Mouse (Mus musculus): ENCODE results near the gene Lrrc8a. TPM values are rescaled to one million over a fixed set of nuclear protein-coding genes. Genes with fewer than 3 reads are reported as not detected.

The Lrrc8a gene
- polyA plus RNA-seq, 2 experiments = 18.8 to 47.2 TPM

- Histone ChIP-seq H3K4me1 (ENCODE audit: control insufficient read depth, insufficient read depth, low read length) (peaks cover 14% of the 10 kb centered on the region), H3K9ac (ENCODE audit: low read depth, low read length, severe bottlenecking) (peak overlapping the region; percentile 89), H3K9me3 (ENCODE audit: control insufficient read depth, low read length) (no peaks in the 10 kb centered on the region), H3K4me2 (replicated peaks; ENCODE audit: low read depth, low read length, severe bottlenecking) (peak overlapping the region; percentile 91), H3K27me3 (ENCODE audit: control insufficient read depth, insufficient read depth, low read length) (no peaks in the 10 kb centered on the region), H3K4me3 (replicated peaks; ENCODE audit: low read length) (peak overlapping the region; percentile 80), H3K27ac (replicated peaks; ENCODE audit: low read depth, low read length) (no peak overlapping the region), H3K36me3 (ENCODE audit: control insufficient read depth, insufficient read depth, low read length) (peaks cover 39% of the 10 kb centered on the region)
- no peak for ATAC-seq (ENCODE audit: low FRiP score, low read depth)
- no peak for TF ChIP-seq POLR2A (IDR thresholded peaks at IDR 0.05; ENCODE audit: borderline replicate concordance, extremely low read depth, insufficient read depth, insufficient read length)
- 68% methylated on average over 3 of the region's 3 CpGs for WGBS
- DNase-seq (ENCODE audit: low spot score) = no peak
Observed at GRCm38 (mm10) chr2:30238906-30239465, 1.5 kb downstream of the Lrrc8a start.

DNA sequence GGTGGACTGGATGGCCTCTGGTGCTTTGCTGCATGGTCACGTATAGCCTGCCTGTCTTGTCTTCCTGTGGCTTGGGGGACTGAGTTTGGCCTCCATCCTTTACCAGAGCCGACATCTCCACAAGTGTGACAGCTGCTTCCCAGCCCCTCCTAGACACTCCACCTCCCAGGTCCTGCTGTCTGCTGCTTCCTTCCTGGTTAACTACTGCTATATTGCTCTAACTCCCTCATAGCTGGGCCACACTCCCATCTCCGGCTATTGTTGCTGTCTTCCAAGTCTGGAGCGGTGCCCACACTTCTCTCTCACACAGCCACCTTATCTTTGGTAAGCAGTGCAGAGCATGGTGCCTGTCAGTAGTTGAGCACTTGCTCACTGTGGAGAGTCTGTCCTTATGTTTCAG, 2.3 kb downstream of the Lrrc8a start:
- H3K4me3 ChIP-seq (replicated peaks; ENCODE audit: low read length) = no peak overlapping the region
- peaks cover 14% of the 10 kb centered on the region for H3K4me1 ChIP-seq (ENCODE audit: control insufficient read depth, insufficient read depth, low read length)
- ATAC-seq (ENCODE audit: low FRiP score, low read depth) = no peak
- peaks cover 42% of the 10 kb centered on the region for H3K36me3 ChIP-seq (ENCODE audit: control insufficient read depth, insufficient read depth, low read length)
- H3K4me2 ChIP-seq (replicated peaks; ENCODE audit: low read depth, low read length, severe bottlenecking) = peak overlapping the region; percentile 91; the same call in 1 of the 2 replicates
- 81% methylated on average over 4 of the region's 4 CpGs for whole genome bisulfite sequencing
- TF ChIP-seq POLR2A (IDR thresholded peaks at IDR 0.05; ENCODE audit: borderline replicate concordance, extremely low read depth, insufficient read depth, insufficient read length) = no peak
- no peaks in the 10 kb centered on the region for H3K27me3 ChIP-seq (ENCODE audit: control insufficient read depth, insufficient read depth, low read length)
- no peak for DNase-seq (ENCODE audit: low spot score)
- peak overlapping the region; percentile 2; the same call in 1 of the 2 replicates for H3K9ac ChIP-seq (ENCODE audit: low read depth, low read length, severe bottlenecking)
- H3K27ac ChIP-seq (replicated peaks; ENCODE audit: low read depth, low read length) = no peak overlapping the region
- H3K9me3 ChIP-seq (ENCODE audit: control insufficient read depth, low read length) = no peaks in the 10 kb centered on the region

- Histone ChIP-seq H3K9me3 (ENCODE audit: control insufficient read depth, low read length) (no peaks in the 10 kb centered on the region), H3K27ac (replicated peaks; ENCODE audit: low read depth, low read length) (no peak within 1 kb of the TSS), H3K27me3 (ENCODE audit: control insufficient read depth, insufficient read depth, low read length) (no peaks in the 10 kb centered on the region), H3K4me2 (replicated peaks; ENCODE audit: low read depth, low read length, severe bottlenecking) (peak within 1 kb of the TSS; percentile 91; the same call in 1 of the 2 replicates), H3K4me1 (ENCODE audit: control insufficient read depth, insufficient read depth, low read length) (peaks cover 14% of the 10 kb centered on the region), H3K9ac (ENCODE audit: low read depth, low read length, severe bottlenecking) (peak within 1 kb of the TSS; percentile 34; the same call in 1 of the 2 replicates), H3K4me3 (replicated peaks; ENCODE audit: low read length) (no peak within 1 kb of the TSS), H3K36me3 (ENCODE audit: control insufficient read depth, insufficient read depth, low read length) (peaks cover 46% of the 10 kb centered on the region)
- DNase-seq (ENCODE audit: low spot score) (no peak), ATAC-seq (ENCODE audit: low FRiP score, low read depth) (no peak)
- 84% methylated on average over 2 of the region's 2 CpGs for whole genome bisulfite sequencing
- TF ChIP-seq POLR2A (IDR thresholded peaks at IDR 0.05; ENCODE audit: borderline replicate concordance, extremely low read depth, insufficient read depth, insufficient read length) = no peak
Observed at GRCm38 (mm10) chr2:30240267-30240666, 2.8 kb downstream of the Lrrc8a start, which contains the start of gene Gm28035. TSS of gene Gm28035 (plus strand) at chr2:30240567.

DNA sequence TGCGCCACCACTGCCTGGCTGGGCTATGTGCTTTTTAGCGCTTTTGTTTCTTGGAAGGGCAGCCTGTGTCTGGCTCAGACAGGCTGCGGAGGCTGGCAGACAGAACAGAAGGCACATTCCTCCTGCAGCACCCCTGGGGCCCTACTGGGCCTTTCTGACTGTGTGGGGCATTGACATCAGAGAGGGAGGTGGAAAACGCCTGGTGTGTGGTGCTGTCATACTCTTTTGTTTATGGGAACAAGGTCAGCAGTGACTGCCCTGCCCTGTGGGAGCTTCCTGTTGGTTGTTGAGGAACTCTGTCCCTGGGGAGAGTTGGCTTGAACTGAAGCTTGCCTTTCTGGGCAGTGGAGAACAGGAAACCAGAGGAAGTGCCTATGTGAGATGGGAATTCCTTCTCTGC, 5.0 kb downstream of the Lrrc8a start:
- TF ChIP-seq POLR2A (IDR thresholded peaks at IDR 0.05; ENCODE audit: borderline replicate concordance, extremely low read depth, insufficient read depth, insufficient read length) = no peak
- no peak overlapping the region for H3K4me2 ChIP-seq (replicated peaks; ENCODE audit: low read depth, low read length, severe bottlenecking)
- ATAC-seq (ENCODE audit: low FRiP score, low read depth) (no peak), DNase-seq (ENCODE audit: low spot score) (peak; percentile 36)
- H3K4me3 ChIP-seq (replicated peaks; ENCODE audit: low read length) = no peak overlapping the region
- no peaks in the 10 kb centered on the region for H3K27me3 ChIP-seq (ENCODE audit: control insufficient read depth, insufficient read depth, low read length)
- peaks cover 14% of the 10 kb centered on the region for H3K4me1 ChIP-seq (ENCODE audit: control insufficient read depth, insufficient read depth, low read length)
- WGBS = 36% methylated on average over 4 of the region's 4 CpGs
- no peak overlapping the region for H3K9ac ChIP-seq (ENCODE audit: low read depth, low read length, severe bottlenecking)
- peaks cover 52% of the 10 kb centered on the region for H3K36me3 ChIP-seq (ENCODE audit: control insufficient read depth, insufficient read depth, low read length)
- no peak overlapping the region for H3K27ac ChIP-seq (replicated peaks; ENCODE audit: low read depth, low read length)
- H3K9me3 ChIP-seq (ENCODE audit: control insufficient read depth, low read length) = no peaks in the 10 kb centered on the region

- DNase-seq (ENCODE audit: low spot score) (no peak), ATAC-seq (ENCODE audit: low FRiP score, low read depth) (no peak)
- Histone ChIP-seq H3K27ac (replicated peaks; ENCODE audit: low read depth, low read length) (no peak overlapping the region), H3K4me2 (replicated peaks; ENCODE audit: low read depth, low read length, severe bottlenecking) (no peak overlapping the region), H3K9me3 (ENCODE audit: control insufficient read depth, low read length) (no peaks in the 10 kb centered on the region), H3K4me1 (ENCODE audit: control insufficient read depth, insufficient read depth, low read length) (peaks cover 12% of the 10 kb centered on the region), H3K4me3 (replicated peaks; ENCODE audit: low read length) (no peak overlapping the region), H3K9ac (ENCODE audit: low read depth, low read length, severe bottlenecking) (no peak overlapping the region), H3K36me3 (ENCODE audit: control insufficient read depth, insufficient read depth, low read length) (peaks cover 57% of the 10 kb centered on the region), H3K27me3 (ENCODE audit: control insufficient read depth, insufficient read depth, low read length) (no peaks in the 10 kb centered on the region)
- TF ChIP-seq POLR2A (IDR thresholded peaks at IDR 0.05; ENCODE audit: borderline replicate concordance, extremely low read depth, insufficient read depth, insufficient read length) = no peak
- 88% methylated on average over 4 of the region's 4 CpGs for WGBS
Observed at GRCm38 (mm10) chr2:30243391-30243790, 5.9 kb downstream of the Lrrc8a start.

Data from limb, embryonic 14.5 days (tissue).